Mouse (Mus musculus): ENCODE data around the gene Pcnx2. TPM values are rescaled to one million over a fixed set of nuclear protein-coding genes. Genes with fewer than 3 reads are reported as not detected.

Pcnx2 gene
- polyA plus RNA-seq, 1 experiment from 2014 or later = 0.27 TPM

GRCm38 (mm10) chr8:125741855-125742254 lies 156.3 kb downstream of the Pcnx2 start:
- H3K27me3 ChIP-seq = no peaks in the 10 kb centered on the region
- in situ Hi-C loops (cut with MboI; ENCODE audit: low pct_unique_long_range_greater_than_20kb) = no loop called here
- ChIA-PET POLR2A (interaction anchor here (0.6 kb wide), 1 partner anchor 1302 kb away, joined by 8 read pairs; no protein-coding TSS in a partner anchor), CTCF (interaction anchor here (1.1 kb wide), 1 partner anchor 26 kb away, joined by 3 read pairs; no protein-coding TSS in a partner anchor)
- ATAC-seq (no peak), DNase-seq (ENCODE audit: low read depth, low spot score) (no peak)
- no peak for TF ChIP-seq CTCF (IDR thresholded peaks at IDR 0.05)

DNA sequence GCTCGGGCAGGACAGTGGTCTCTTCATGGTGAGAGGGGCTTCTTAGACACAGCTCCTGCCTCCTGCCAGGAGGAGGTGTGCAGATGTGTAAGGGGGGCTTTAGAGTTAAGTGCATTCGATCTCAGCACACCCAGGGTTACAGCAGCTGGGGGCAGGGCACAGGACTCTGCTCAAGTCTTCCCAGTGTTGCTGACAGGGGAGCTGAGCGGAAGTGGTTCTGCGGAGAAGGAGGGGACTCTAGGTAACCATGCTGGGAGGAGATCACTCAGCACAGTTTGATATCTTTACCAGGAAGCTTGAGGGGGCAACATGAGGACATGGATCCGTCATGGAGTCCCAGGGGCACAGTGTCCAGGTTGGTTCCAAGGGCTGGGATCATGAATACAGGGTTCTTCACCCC lies 156.7 kb downstream of the Pcnx2 start:
- CTCF ChIA-PET = interaction anchor here (1.1 kb wide), 1 partner anchor 26 kb away, joined by 3 read pairs; no protein-coding TSS in a partner anchor
- DNase-seq (ENCODE audit: low read depth, low spot score) (no peak), ATAC-seq (no peak)
- no peak for TF ChIP-seq CTCF (IDR thresholded peaks at IDR 0.05)
- in situ Hi-C loops (cut with MboI; ENCODE audit: low pct_unique_long_range_greater_than_20kb) = no loop called here
- POLR2A ChIA-PET = interaction anchor here (0.6 kb wide), 1 partner anchor 1303 kb away, joined by 8 read pairs; no protein-coding TSS in a partner anchor
- no peaks in the 10 kb centered on the region for H3K27me3 ChIP-seq

GRCm38 (mm10) chr8:125740655-125741054 lies 157.5 kb downstream of the Pcnx2 start:
- ATAC-seq = no peak
- DNase-seq (ENCODE audit: low read depth, low spot score) = no peak
- in situ Hi-C loops (cut with MboI; ENCODE audit: low pct_unique_long_range_greater_than_20kb) = no loop called here
- ChIA-PET CTCF (interaction anchor here (1.1 kb wide), 1 partner anchor 27 kb away, joined by 3 read pairs; no protein-coding TSS in a partner anchor), POLR2A (no interaction called here)
- no peak for TF ChIP-seq CTCF (IDR thresholded peaks at IDR 0.05)
- no peaks in the 10 kb centered on the region for H3K27me3 ChIP-seq

GRCm38 (mm10) chr8:125738956-125739355 lies 159.2 kb downstream of the Pcnx2 start:
- in situ Hi-C loops (cut with MboI; ENCODE audit: low pct_unique_long_range_greater_than_20kb) = no loop called here
- ATAC-seq = no peak
- no peak for DNase-seq (ENCODE audit: low read depth, low spot score)
- H3K27me3 ChIP-seq = no peaks in the 10 kb centered on the region
- CTCF ChIA-PET = interaction anchor here (1.8 kb wide), 1 partner anchor 10 kb away, joined by 6 read pairs; no protein-coding TSS in a partner anchor
- POLR2A ChIA-PET = no interaction called here
- no peak for TF ChIP-seq CTCF (IDR thresholded peaks at IDR 0.05)

- POLR2A ChIA-PET = interaction anchor here (0.6 kb wide), 2 partner anchors 45 to 130 kb away, joined by 3 read pairs; no protein-coding TSS in a partner anchor
- no peak for DNase-seq (ENCODE audit: low read depth, low spot score)
- no peak for TF ChIP-seq CTCF (IDR thresholded peaks at IDR 0.05)
- peaks cover 6% of the 10 kb centered on the region for H3K27me3 ChIP-seq
- in situ Hi-C loops (cut with MboI; ENCODE audit: low pct_unique_long_range_greater_than_20kb) = no loop called here
- CTCF ChIA-PET = no interaction called here
- ATAC-seq = peak; percentile 48
Measured at GRCm38 (mm10) chr8:125733964-125734956, 163.9 kb downstream of the Pcnx2 start.

- H3K27me3 ChIP-seq = peaks cover 6% of the 10 kb centered on the region
- ATAC-seq = no peak
- TF ChIP-seq CTCF (IDR thresholded peaks at IDR 0.05) = no peak
- in situ Hi-C loops (cut with MboI; ENCODE audit: low pct_unique_long_range_greater_than_20kb) = loop anchor here (10.0 kb wide), 1 partner anchor 155 kb away; no protein-coding TSS in a partner anchor
- ChIA-PET CTCF (no interaction called here), POLR2A (no interaction called here)
- DNase-seq (ENCODE audit: low read depth, low spot score) = no peak
Measured at GRCm38 (mm10) chr8:125729746-125730145, 168.4 kb downstream of the Pcnx2 start, which contains the start of gene Ntpcr. TSS of gene Ntpcr (plus strand) at chr8:125729963.

DNA sequence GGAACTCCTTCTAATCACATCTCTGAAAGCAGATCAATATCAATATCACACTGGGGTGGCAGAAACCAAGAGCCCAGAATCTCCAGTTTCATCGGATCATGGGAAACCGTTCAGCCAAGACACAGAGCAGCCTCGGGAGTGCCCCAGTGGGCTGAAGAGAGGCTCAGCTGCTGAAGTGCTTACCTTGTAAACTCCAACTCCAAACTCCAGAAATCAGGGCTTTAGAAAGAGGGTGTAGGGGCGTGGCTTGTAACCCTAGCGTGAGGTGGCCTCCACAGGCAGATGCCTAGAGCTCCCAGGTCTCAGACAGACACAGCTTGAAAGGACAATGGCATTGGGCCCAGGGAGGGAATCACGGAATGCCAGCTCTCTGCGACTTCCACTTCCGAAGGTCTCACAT lies 170.3 kb downstream of the Pcnx2 start:
- H3K27me3 ChIP-seq = peaks cover 6% of the 10 kb centered on the region
- no peak for ATAC-seq
- CTCF ChIA-PET = no interaction called here
- TF ChIP-seq CTCF (IDR thresholded peaks at IDR 0.05) = no peak
- in situ Hi-C loops (cut with MboI; ENCODE audit: low pct_unique_long_range_greater_than_20kb) = loop anchor here (10.0 kb wide), 1 partner anchor 153 kb away; no protein-coding TSS in a partner anchor
- POLR2A ChIA-PET = no interaction called here
- DNase-seq (ENCODE audit: low read depth, low spot score) = no peak

DNA sequence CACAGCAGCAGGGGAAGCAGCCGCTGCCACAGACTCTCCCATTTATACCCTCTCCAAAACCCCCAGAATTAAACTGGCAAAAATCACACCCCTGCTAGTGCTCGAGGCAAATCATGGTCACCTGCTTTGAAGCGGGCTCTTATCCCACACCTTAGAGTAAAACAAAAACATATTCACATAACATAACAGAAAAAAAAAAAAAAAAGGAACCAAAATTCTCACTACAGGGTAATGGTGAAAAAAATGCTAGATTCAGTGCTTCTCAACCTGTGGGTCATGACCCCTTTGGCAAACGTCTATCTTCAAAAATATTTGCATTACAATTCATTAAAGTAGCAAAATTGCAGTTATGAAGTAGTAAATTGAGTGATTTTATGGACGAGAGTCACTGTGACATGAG lies 171.1 kb downstream of the Pcnx2 start:
- ChIA-PET POLR2A (interaction anchor here (0.6 kb wide), 1 partner anchor 64 kb away, joined by 3 read pairs; no protein-coding TSS in a partner anchor), CTCF (no interaction called here)
- in situ Hi-C loops (cut with MboI; ENCODE audit: low pct_unique_long_range_greater_than_20kb) = loop anchor here (10.0 kb wide), 1 partner anchor 152 kb away; no protein-coding TSS in a partner anchor
- DNase-seq (ENCODE audit: low read depth, low spot score) (no peak), ATAC-seq (no peak)
- H3K27me3 ChIP-seq = peaks cover 6% of the 10 kb centered on the region
- no peak for TF ChIP-seq CTCF (IDR thresholded peaks at IDR 0.05)

- ChIA-PET POLR2A (interaction anchor here (0.6 kb wide), 1 partner anchor 63 kb away, joined by 3 read pairs; no protein-coding TSS in a partner anchor), CTCF (no interaction called here)
- in situ Hi-C loops (cut with MboI; ENCODE audit: low pct_unique_long_range_greater_than_20kb) = loop anchor here (10.0 kb wide), 1 partner anchor 151 kb away; no protein-coding TSS in a partner anchor
- H3K27me3 ChIP-seq = no peaks in the 10 kb centered on the region
- no peak for DNase-seq (ENCODE audit: low read depth, low spot score)
- no peak for ATAC-seq
- TF ChIP-seq CTCF (IDR thresholded peaks at IDR 0.05) = no peak
Measured at GRCm38 (mm10) chr8:125726143-125726542, 172.0 kb downstream of the Pcnx2 start.

- in situ Hi-C loops (cut with MboI; ENCODE audit: low pct_unique_long_range_greater_than_20kb) = loop anchor here (10.0 kb wide), 1 partner anchor 150 kb away; no protein-coding TSS in a partner anchor
- no peaks in the 10 kb centered on the region for H3K27me3 ChIP-seq
- no peak for ATAC-seq
- CTCF ChIA-PET = no interaction called here
- no peak for DNase-seq (ENCODE audit: low read depth, low spot score)
- POLR2A ChIA-PET = no interaction called here
- no peak for TF ChIP-seq CTCF (IDR thresholded peaks at IDR 0.05)
Measured at GRCm38 (mm10) chr8:125725037-125725820, 172.9 kb downstream of the Pcnx2 start.
